In genomic region chr12:9921591-9922198, GRCm38 (mm10) we compare ENCODE assay signal across 17 mouse cellular contexts.
DNase-seq lines count a peak whose midpoint lies in the region.
"Had no signal": no experiment of that assay in that cellular context is flagged by ENCODE, and none has a peak within 500 bp of the region (broad histone marks: within the 10 kb centered on the region; RNA-seq: fewer than 3 reads in every experiment).

No protein-coding gene starts in this region.

- intact Hi-C loops in heart, postnatal 25 days (cut with DNase I): no loop called here
- intact Hi-C loops in heart, postnatal 14 days (cut with DNase I): loop anchor here (5.0 kb wide), 1 partner anchor 349 kb away; the partner anchor contains the start of gene Osr1

- peak; percentile 8 to 12 for DNase-seq in cerebellum, postnatal 10 days
- DNase-seq in cerebellum, adult 8-10 months: no peak
- peak; percentile 59 to 74 for DNase-seq in heart, adult 18-20 months
- no peak for DNase-seq in heart, postnatal 25 days (ENCODE audit: low spot score)
- peak; percentile 59 for DNase-seq in 3134 (ENCODE audit: extremely low read depth, insufficient read length, low spot score)
- DNase-seq in heart, postnatal 14 days: peak; percentile 9
- no peak for DNase-seq in urinary bladder, adult 18-20 months (ENCODE audit: low spot score in 2 of 2)
- DNase-seq: adrenal gland, adult 8-10 months; cerebellum, adult 18-20 months; cerebellum, postnatal 36 days; embryo, embryonic 11 days; kidney, adult 9 months; kidney, postnatal 36 days; liver, postnatal 0 days; retina, postnatal 1 day; right cerebral cortex, postnatal 25 days; thymus, postnatal 25 days had no signal

Comparison
In these comparisons a context has a peak if more than half of its experiments do, and no peak if none do; other contexts are left out.
1. DNase-seq: peak in cerebellum, postnatal 10 days (2 of 2), heart, adult 18-20 months (2 of 2), 3134 (single experiment) and heart, postnatal 14 days (2 of 2); none in cerebellum, adult 8-10 months (single experiment), heart, postnatal 25 days (single experiment) and urinary bladder, adult 18-20 months (0 of 2).